Mouse (Mus musculus): ENCODE results near the gene Vps41. TPM values are rescaled to one million over a fixed set of nuclear protein-coding genes. Genes with fewer than 3 reads are reported as not detected.
A peak's percentile ranks its signal among the peaks of the same experiment; 100 is the strongest.

Vps41 gene
- total RNA-seq, 2 experiments from 2014 or later: 54.6 to 65.0 TPM

- DNase-seq: no peak
These were observed 74.6 kb downstream of the Vps41 start for GRCm38 (mm10) chr13:18791724-18792123.

- DNase-seq: no peak
These were observed 77.4 kb downstream of the Vps41 start for GRCm38 (mm10) chr13:18794454-18794853.

- DNase-seq: peak; percentile 25
These were observed 80.5 kb downstream of the Vps41 start for GRCm38 (mm10) chr13:18797555-18797954.

GRCm38 (mm10) chr13:18800434-18800833 lies 83.3 kb downstream of the Vps41 start:
- no peak for DNase-seq

- DNase-seq: no peak
These were observed 92.4 kb downstream of the Vps41 start for GRCm38 (mm10) chr13:18809465-18809864.

- DNase-seq: peak; percentile 81
These were observed 93.0 kb downstream of the Vps41 start for GRCm38 (mm10) chr13:18809978-18810675.

- DNase-seq: no peak
These were observed 107.5 kb downstream of the Vps41 start for GRCm38 (mm10) chr13:18824420-18825123.

- no peak for DNase-seq
These were observed 109.9 kb downstream of the Vps41 start for GRCm38 (mm10) chr13:18827029-18827428.

- no peak for DNase-seq
These were observed 113.4 kb downstream of the Vps41 start for GRCm38 (mm10) chr13:18830486-18830885.

- DNase-seq: no peak
These were observed 122.1 kb downstream of the Vps41 start for GRCm38 (mm10) chr13:18839231-18839630.

- no peak for DNase-seq
These were observed 123.3 kb downstream of the Vps41 start for GRCm38 (mm10) chr13:18840366-18840765.

GRCm38 (mm10) chr13:18841019-18841418 lies 123.9 kb downstream of the Vps41 start:
- no peak for DNase-seq

- no peak for DNase-seq
These were observed 124.7 kb downstream of the Vps41 start for GRCm38 (mm10) chr13:18841752-18842282.

- DNase-seq: no peak
These were observed 125.5 kb downstream of the Vps41 start for GRCm38 (mm10) chr13:18842556-18842955.

GRCm38 (mm10) chr13:18843546-18843945 lies 126.5 kb downstream of the Vps41 start:
- no peak for DNase-seq

GRCm38 (mm10) chr13:18847386-18847785 lies 130.3 kb downstream of the Vps41 start:
- DNase-seq: no peak

GRCm38 (mm10) chr13:18849563-18849962 lies 132.5 kb downstream of the Vps41 start:
- DNase-seq: no peak

- DNase-seq: no peak
These were observed 134.1 kb downstream of the Vps41 start for GRCm38 (mm10) chr13:18851182-18851581.

GRCm38 (mm10) chr13:18852718-18853117 lies 135.6 kb downstream of the Vps41 start:
- DNase-seq: no peak

- no peak for DNase-seq
These were observed 139.1 kb downstream of the Vps41 start for GRCm38 (mm10) chr13:18856026-18856802.

- DNase-seq: no peak
These were observed 141.1 kb downstream of the Vps41 start for GRCm38 (mm10) chr13:18858183-18858582.

- no peak for DNase-seq
These were observed 142.3 kb downstream of the Vps41 start for GRCm38 (mm10) chr13:18859389-18859788.

- DNase-seq: peak; percentile 48
These were observed 151.0 kb downstream of the Vps41 start for GRCm38 (mm10) chr13:18868030-18868490.

Measured in adrenal gland, postnatal 10 days (tissue).